Mouse (Mus musculus): ENCODE results near the gene 4930513O06Rik. TPM values are rescaled to one million over a fixed set of nuclear protein-coding genes. Genes with fewer than 3 reads are reported as not detected.

The 4930513O06Rik gene
- polyA plus RNA-seq, 1 experiment from 2014 or later: not detected

Other genes with a start within 250 kb of the 4930513O06Rik start
- gene Nrk, start 171.8 kb upstream of the 4930513O06Rik start, polyA plus RNA-seq (2016; fragmentation: Nextera tagmentation; extraction: Ambion mirVana): 1.8 and 2.4 TPM in 2 replicates
- not detected in 2 replicates for gene Serpina7, start 1.0 kb upstream of the 4930513O06Rik start, polyA plus RNA-seq (2016; fragmentation: Nextera tagmentation; extraction: Ambion mirVana)
- not detected in 2 replicates for gene 4933428M09Rik, start 93.0 kb downstream of the 4930513O06Rik start, polyA plus RNA-seq (2016; fragmentation: Nextera tagmentation; extraction: Ambion mirVana)
- gene Mum1l1, start 123.8 kb downstream of the 4930513O06Rik start, polyA plus RNA-seq (2016; fragmentation: Nextera tagmentation; extraction: Ambion mirVana): 12.5 and 14.4 TPM in 2 replicates
- not detected in 2 replicates for gene Trap1a, start 247.4 kb downstream of the 4930513O06Rik start, polyA plus RNA-seq (2016; fragmentation: Nextera tagmentation; extraction: Ambion mirVana)

Data from midbrain, embryonic 12.5 days (tissue).